Mouse (Mus musculus) T-helper 2 cell (primary cell): ENCODE measurements at regions not wholly inside any gene's neighbourhood (a gene's known extent, or its start where the extent isn't known, plus 50 kb on each side); places are given as distances from the start of the nearest gene placed in this dataset.

Source experiments
- in situ Hi-C: fragments of 300-600 bp; cut with MboI, MseI; formaldehyde crosslinking; loops from one replicate; pipeline ENCODE4 v1.15.1; 2025; ENCODE audit warnings: high pct_unique_total_duplicates

DNA sequence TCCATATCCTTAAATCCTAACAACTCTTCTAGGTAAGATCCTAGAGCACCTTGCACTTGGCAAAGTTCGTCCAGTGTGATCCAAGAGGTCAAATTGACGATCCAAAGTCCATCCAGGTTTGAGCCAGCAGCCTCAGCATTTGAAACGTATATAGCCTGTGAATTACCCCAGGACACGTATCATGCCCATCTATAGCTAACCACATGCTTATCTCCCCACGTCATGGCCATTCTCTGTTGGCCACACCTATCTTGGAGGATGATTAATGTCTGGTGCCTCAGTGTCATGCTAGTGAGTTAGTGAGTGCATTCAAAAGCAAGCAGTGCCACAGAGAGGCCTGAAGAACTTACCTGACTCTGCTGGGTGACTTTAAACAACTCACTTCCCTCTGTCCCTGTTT, 1521.9 kb upstream of the Gm6569 start:
- in situ Hi-C loops = no loop called here

- in situ Hi-C loops = no loop called here
Measured at GRCm38 (mm10) chr15:72321528-72321927, 1512.8 kb upstream of the Gm6569 start.

DNA sequence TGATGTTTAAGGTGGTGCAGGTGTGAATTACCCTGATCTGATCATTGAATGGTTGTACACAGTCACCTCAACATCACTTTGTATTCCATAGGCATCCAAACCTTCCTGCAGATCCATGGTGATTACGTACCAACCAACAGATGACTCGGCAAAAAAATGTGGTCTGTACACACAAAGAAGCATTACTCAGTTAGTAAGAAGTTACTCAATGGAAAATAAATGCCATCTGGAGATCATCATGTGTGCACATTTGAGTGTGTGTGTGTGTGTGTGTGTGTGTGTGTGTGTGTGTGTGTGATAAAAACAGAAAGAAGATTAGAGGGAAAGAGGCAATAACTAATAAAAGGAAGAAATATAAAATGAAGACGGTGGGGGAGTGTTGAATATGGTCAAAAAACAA, 1512.2 kb upstream of the Gm6569 start:
- in situ Hi-C loops = no loop called here

DNA sequence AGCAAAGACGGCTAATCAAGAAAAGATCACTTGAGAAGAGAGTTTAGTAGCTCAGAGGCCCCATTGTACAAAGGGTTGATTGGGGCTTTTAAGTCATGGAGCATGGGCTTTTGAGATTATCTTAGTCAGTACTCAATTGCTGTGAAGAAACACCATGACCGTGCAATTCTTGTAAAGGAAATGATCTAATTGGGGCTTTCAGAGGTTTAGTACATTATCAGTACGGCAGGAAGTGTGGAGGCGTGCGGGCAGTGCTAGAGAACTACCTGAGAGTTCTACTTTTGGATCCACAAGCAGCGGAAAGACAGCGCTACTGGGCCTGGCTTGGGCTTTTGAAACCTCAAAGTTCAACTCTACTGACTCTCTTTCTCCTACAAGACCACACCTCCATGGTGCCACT, 1511.2 kb upstream of the Gm6569 start:
- in situ Hi-C loops = no loop called here

DNA sequence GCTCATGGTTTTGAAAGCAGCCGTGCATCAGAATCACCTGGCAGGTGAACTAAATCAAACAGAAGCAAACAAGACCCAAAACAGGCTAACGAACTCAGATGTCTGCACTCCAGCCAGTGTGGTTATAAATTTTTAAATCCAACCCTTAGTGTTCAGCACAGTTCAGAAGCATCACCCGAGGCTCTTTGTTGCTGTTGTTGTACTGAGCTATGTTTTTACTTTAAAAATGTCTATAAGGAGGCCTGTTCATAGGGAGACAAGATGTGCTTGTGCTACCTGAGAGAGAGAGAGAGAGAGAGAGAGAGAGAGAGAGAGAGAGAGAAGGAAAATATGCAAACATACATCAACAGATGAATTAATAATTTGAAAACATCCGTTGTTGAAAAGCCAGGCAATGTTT, 1503.1 kb upstream of the Gm6569 start:
- in situ Hi-C loops = no loop called here

- in situ Hi-C loops = no loop called here
Measured at GRCm38 (mm10) chr15:72334497-72334896, 1499.9 kb upstream of the Gm6569 start.

GRCm38 (mm10) chr15:72339629-72340028, 1494.7 kb upstream of the Gm6569 start:
- in situ Hi-C loops = no loop called here

DNA sequence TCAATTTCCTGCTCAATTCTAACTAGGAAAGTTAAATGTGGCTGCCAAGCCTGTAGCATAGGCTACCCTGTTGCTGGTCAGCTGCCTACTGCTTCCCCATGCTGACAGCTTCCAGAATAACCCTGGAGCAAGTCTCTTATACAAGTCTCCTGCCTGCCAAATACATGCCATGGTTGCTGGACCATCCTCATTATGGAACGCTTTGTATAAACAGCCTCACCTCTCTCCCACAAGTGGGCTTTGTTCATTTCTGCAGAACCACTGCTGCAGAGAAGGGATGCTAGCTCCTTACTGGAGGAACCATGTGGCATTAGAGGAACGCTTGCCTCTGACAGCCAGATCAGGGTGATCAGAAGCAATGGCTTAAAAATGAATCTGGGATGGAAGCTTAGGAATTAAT, 1492.4 kb upstream of the Gm6569 start:
- in situ Hi-C loops = no loop called here

GRCm38 (mm10) chr15:72342504-72342903, 1491.9 kb upstream of the Gm6569 start:
- in situ Hi-C loops = no loop called here

GRCm38 (mm10) chr15:72343794-72344193, 1490.6 kb upstream of the Gm6569 start:
- in situ Hi-C loops = no loop called here

DNA sequence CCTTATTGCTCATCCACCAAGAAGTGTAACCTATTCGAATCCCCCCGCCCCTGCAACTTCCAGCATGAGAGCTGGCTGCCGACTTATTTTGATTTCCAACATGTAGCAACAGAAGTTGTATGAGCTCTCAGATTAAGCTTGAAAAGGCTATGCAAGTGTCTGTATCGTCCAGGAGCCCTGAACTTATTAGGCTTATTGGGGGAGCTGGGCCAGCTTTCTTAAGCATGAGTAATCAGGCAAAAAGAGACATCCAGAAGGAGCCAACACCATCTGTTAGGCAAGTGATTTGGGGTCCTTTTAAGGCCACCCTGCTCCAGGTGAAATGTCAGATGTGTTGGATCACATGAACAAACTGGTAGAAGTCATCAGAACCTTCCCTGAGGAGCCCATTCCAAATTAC, 1481.0 kb upstream of the Gm6569 start:
- in situ Hi-C loops = no loop called here

DNA sequence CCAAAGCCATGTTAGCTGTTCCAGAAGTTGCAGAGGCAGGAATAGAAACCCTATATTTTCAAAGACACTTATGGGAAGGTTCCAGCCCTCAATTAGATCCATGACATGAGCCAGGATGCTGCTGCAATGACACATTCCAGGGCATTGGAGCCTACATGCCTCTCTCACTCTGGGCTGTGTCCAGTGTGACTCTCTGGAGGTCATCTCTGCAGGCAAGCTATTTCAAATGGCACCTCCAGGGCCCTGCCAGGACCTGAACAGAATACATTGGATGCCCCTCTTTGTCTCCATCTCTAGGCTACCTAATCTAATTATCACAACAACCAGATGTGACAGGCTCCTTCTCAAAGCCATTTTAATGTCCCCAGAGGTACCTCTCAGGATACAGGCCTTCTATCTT, 1478.7 kb upstream of the Gm6569 start:
- in situ Hi-C loops = no loop called here

GRCm38 (mm10) chr15:72359636-72360035, 1474.7 kb upstream of the Gm6569 start:
- in situ Hi-C loops = no loop called here

GRCm38 (mm10) chr15:72360049-72360448, 1474.3 kb upstream of the Gm6569 start:
- in situ Hi-C loops = no loop called here

DNA sequence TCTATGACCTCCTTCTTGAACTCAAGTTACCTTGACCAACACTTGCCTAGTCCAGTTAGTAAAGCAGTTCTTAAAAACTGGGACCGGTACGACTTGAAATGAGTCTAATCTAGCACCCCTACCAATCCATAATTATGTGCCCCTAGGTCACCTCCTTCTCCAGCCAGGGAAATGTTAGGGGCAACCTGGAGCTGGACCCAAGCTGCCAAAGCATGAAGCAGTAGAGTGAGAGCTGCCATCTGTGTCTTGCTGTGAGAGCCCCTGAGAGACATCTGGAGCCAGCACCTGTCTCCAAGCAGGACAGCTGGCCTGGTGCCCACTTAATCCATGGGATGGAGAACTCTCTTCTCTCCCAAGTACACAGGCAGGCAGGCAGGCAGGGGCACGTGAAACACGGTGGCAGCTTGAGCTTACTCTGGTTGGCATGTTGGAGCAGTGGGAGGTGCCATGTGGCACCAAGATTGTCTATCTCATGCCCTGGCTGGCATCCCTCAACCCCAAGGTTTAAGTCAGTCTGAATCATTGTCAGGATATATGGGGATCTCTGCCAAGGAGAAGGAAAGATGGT, 1473.8 kb upstream of the Gm6569 start:
- in situ Hi-C loops = no loop called here

- in situ Hi-C loops = no loop called here
Measured at GRCm38 (mm10) chr15:72373041-72373440, 1461.3 kb upstream of the Gm6569 start.

GRCm38 (mm10) chr15:72377201-72377600, 1457.2 kb upstream of the Gm6569 start:
- in situ Hi-C loops = no loop called here

GRCm38 (mm10) chr15:72379291-72379690, 1455.1 kb upstream of the Gm6569 start:
- in situ Hi-C loops = no loop called here

- in situ Hi-C loops = no loop called here
Measured at GRCm38 (mm10) chr15:72381164-72381563, 1453.2 kb upstream of the Gm6569 start.

GRCm38 (mm10) chr15:72381744-72382143, 1452.6 kb upstream of the Gm6569 start:
- in situ Hi-C loops = no loop called here

GRCm38 (mm10) chr15:72382521-72382920, 1451.8 kb upstream of the Gm6569 start:
- in situ Hi-C loops = no loop called here

DNA sequence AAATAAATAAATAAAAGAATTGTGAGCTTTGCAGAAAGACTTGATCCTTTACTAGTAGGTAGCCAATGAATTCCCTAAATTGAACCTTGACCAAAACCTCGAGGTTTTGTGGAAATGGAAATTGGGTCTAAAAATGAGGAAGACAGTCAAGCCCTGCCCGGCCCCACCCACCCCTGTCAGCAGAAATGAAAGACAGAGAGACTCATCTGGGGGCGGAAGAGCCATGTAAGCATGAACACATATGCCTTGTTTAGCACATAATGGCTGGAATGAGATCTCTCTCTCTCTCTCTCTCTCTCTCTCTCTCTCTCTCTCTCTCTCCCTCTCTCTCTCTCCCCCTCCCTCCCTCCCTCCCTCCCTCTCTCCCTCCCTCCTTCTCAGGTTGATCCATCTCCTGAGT, 1451.3 kb upstream of the Gm6569 start:
- in situ Hi-C loops = no loop called here

DNA sequence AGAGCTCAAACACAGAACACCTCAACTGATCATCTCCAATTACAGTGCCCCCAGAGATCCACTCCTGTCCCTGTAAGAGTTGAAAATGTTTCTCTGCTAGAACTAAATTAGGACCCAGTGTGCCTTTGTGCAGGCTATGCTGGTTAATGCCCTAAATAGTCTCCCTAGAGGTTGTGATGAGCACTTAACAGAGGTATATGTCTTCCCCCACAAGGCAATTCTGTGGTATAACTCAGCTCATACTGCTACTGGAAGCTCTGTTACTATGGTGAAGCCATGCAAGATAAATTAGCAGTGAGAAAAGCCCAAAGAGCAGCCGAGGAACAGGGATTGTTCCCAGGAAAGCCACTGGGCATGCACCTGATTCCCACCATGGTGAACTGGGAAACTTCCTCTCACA, 1450.9 kb upstream of the Gm6569 start:
- in situ Hi-C loops = no loop called here

GRCm38 (mm10) chr15:72393226-72393625, 1441.1 kb upstream of the Gm6569 start:
- in situ Hi-C loops = no loop called here
